Mouse (Mus musculus) heart, postnatal 36 days (tissue): ENCODE data around the gene Fgd4. TPM values are rescaled to one million over a fixed set of nuclear protein-coding genes. Genes with fewer than 3 reads are reported as not detected.

Experiments
- total RNA-seq, 2 experiments: library from RNA; stranded (reverse); gene quantifications; 2 replicates each; pipeline ENCODE4 v1.2.3; 2021

The Fgd4 gene
- total RNA-seq, 2 experiments from 2014 or later: 42.6 to 52.5 TPM

Other genes starting within 250 kb of the Fgd4 start
- gene Dnm1l, start 241.6 kb downstream of the Fgd4 start, total RNA-seq: 10 to 100 TPM; 92.3 to 94.5 TPM
- gene Olfr19, start 75.9 kb upstream of the Fgd4 start, total RNA-seq: not detected
- gene Spag6l, start 228.9 kb upstream of the Fgd4 start, total RNA-seq: under 1 TPM in 1 of 2 experiments, not detected in 1; 0.22 TPM